Mouse (Mus musculus) embryo, embryonic 9.5 days (tissue): Measurements from ENCODE around the gene Tbxa2r.
A peak's percentile ranks its signal among the peaks of the same experiment; 100 is the strongest.

Experiments used
- DNase-seq: peaks from one replicate; pipeline ENCODE4 v3.0.0-alpha.2; 2017; ENCODE audit errors: extremely low spot score

The Tbxa2r gene

GRCm38 (mm10) chr10:81299585-81300351 lies 28.8 kb upstream of the Tbxa2r start:
- DNase-seq, result no peak

DNA sequence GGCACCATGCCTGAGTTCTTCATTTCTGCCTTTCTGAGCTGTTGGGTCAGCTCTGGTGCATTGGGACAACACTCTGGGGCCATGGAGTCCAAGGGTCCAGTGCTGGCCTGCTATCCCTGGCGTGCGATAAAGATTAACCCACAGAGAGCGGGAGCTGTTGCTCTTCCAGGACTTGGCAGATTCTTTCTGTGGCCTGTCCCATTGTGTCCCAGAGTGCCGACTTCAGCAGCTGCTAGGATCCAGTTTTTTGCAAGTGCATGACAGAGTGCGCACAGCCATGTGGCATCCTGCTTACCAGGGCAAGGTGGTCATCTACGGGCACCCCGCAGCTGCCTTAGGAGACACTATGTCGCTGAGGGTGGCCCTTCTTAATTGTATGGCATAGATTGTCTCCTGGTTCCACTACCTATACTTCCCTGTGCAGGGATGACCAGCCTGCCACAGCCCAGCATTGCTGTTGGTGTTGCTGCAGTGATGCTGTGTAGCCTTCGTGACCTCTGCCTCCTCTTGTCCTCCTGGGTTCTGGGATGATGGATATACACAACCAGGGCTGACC lies 28.1 kb upstream of the Tbxa2r start:
- no peak for DNase-seq

GRCm38 (mm10) chr10:81301321-81301720 lies 27.2 kb upstream of the Tbxa2r start:
- no peak for DNase-seq

- no peak for DNase-seq
Observed at GRCm38 (mm10) chr10:81302288-81302687, 26.2 kb upstream of the Tbxa2r start.

DNA sequence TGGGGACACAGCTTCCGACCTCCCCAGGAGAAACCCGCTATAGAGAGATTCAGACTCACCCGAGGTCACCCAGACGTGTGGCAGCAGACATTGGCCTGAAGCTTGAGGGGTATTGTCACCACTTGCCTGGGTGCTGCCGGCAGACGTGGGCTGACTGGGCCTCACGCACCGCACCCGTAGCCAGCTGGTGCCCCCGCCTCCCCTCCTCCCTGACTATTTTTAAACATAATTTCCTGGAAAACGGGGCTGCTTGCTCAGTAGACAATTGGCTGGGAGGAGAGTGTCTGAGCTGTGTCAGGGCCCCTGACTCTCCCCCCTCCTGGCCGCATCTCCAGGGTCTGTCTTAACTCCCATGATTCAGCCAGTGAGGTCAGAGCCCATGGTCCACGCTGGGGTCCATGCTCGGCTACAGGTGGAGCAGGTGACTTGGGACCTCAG lies 25.7 kb upstream of the Tbxa2r start:
- DNase-seq, result no peak

- DNase-seq, result no peak
Observed at GRCm38 (mm10) chr10:81303258-81303657, 25.3 kb upstream of the Tbxa2r start.

DNA sequence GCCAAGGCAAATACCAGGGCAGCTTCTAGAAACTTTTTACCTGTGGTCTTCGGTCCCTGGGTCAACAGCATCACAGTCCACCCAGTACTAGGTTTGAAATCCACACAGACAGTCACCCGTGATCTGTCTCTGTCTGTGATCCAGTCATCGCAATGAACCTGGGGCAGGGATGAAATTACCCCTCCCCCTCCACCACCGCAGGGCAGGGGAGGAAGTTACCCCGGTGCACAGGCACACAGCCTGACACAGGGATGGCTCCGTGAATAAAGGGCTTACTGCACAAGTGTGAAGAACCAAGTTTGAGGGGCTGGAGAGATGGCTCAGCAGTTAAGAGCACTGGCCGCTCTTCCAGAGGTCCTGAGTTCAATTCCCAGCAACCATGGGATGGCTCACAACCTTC lies 24.8 kb upstream of the Tbxa2r start:
- DNase-seq, result no peak

DNA sequence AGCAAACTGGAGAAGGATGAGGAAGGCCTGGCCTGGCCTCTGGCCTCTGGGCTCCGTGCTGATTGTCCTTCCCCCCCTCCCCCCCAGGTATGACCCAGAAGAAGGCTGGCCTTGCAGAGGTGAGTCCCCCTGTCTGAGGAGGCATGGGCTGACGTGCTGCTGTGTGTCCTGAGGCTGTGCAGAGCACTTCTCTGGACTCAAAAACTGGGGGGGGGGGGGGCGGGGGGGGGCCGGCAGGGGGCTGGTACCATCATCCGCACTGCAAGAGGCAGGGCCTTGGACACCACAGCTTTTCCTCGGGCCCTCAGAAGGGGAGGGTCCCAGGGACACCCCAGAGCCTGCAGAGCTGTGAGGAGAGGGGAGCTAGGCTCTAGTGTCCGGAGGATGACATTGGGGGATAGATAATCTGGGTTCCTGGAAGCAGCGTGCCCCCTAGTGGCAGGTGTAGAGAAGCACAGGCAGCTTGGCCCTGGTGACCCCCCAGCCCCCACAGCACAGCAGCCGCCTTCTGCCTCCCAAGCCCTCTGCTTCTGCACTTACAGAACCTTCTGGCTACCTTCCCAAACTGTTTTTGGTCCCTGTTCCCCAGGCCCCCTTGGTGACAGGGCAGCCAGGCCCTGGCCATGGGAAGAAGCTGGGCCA lies 23.8 kb upstream of the Tbxa2r start:
- no peak for DNase-seq

DNA sequence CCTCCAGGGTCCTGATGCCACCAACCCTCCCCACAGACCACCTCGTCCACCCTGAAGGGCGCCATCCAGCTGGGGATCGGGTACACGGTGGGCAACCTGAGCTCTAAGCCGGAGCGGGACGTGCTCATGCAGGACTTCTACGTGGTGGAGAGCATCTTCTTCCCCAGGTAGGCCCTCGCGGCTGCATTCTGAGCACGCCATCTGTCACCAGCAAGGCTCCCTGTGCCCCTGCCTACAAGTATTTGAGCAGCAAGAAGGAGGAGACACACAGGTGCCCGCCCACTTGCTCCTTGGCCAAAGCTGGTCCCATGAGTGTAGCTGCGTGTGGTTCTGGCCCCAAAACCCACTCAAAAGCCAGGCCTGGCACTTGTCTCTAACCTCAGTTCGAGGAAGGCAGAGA lies 22.9 kb upstream of the Tbxa2r start:
- DNase-seq, result no peak

DNA sequence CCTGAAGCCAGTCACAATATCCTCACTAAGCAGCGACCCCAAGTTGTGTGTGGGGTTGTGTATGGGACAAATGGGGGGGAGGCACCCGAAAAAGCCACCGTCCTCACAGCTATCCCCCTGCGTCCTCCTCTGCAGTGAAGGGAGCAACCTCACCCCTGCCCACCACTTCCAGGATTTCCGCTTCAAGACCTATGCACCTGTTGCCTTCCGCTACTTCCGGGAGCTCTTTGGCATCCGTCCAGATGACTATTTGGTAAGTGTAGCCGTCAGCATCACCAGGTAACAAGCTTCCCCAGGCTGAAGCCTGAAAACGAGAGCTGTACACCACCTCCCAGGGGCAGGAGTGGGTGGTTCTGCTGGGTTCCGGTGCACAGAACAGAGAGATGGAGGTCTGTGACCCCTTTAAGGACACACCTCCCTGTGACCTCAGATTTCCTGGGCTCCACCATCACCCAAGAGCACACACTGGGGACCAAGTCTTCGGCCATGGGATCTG lies 22.3 kb upstream of the Tbxa2r start:
- DNase-seq, result no peak

- no peak for DNase-seq
Observed at GRCm38 (mm10) chr10:81306837-81307682, 21.5 kb upstream of the Tbxa2r start.

GRCm38 (mm10) chr10:81309571-81309970 lies 19.0 kb upstream of the Tbxa2r start:
- no peak for DNase-seq

- no peak for DNase-seq
Observed at GRCm38 (mm10) chr10:81313581-81313980, 14.9 kb upstream of the Tbxa2r start.

DNA sequence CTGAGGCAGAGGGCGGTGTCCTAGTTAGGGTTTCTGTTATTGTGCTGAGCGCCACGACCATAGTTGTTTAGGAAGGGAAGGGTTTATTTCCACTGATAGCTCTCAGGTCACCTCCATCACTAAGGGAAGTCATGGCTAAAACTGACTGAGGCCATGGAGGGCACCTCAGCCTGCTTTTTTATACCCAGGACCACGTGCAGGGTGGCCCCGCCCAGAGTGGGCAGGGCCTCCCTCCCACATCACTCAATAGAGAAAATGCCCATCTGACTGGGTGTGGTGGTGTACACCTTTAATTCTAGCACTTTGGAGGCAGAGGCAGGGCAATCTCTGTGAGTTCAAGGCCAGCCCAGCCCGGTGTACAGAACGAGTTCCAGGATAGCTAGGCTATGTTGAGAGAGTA lies 14.3 kb upstream of the Tbxa2r start:
- no peak for DNase-seq

- DNase-seq, result no peak
Observed at GRCm38 (mm10) chr10:81315587-81315986, 12.9 kb upstream of the Tbxa2r start.

DNA sequence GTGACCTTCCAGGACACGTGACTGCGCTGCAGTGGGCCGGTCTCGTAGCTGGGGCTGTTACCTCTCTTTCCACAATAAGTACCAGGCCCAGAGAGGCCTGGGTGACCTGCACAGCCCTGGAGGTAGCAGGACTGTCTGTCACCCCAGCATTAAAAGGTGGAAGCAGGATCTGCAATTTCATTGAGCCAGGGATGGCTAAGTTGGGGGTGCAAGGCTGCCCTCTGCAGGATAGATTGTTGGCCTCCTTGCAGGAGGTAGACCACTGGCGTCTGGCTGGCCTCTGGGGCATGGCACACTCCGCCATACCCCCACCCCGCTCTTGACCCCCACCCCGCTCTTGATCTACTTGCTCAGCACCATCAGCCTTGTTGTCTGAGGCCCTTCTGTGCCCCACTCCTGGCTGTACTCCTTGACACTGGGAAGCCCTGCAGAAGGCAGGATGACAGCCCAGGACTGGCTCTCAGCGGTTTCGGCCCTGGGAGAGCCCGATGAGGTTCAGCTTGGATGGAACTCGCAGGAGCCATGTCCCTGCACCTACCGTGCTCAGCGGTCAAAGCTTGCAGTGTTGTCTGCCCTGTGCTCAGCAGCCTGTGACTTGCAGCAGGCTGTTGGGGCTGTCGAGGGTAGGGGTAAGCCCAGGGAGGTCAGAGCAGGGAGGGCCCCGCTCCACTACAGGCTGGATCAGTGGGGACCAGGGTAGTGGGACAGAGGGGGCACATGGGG lies 12.0 kb upstream of the Tbxa2r start:
- no peak for DNase-seq

- no peak for DNase-seq
Observed at GRCm38 (mm10) chr10:81317273-81317672, 11.3 kb upstream of the Tbxa2r start.

GRCm38 (mm10) chr10:81318589-81319329 lies 9.8 kb upstream of the Tbxa2r start:
- no peak for DNase-seq

GRCm38 (mm10) chr10:81319330-81319699 lies 9.2 kb upstream of the Tbxa2r start:
- no peak for DNase-seq

DNA sequence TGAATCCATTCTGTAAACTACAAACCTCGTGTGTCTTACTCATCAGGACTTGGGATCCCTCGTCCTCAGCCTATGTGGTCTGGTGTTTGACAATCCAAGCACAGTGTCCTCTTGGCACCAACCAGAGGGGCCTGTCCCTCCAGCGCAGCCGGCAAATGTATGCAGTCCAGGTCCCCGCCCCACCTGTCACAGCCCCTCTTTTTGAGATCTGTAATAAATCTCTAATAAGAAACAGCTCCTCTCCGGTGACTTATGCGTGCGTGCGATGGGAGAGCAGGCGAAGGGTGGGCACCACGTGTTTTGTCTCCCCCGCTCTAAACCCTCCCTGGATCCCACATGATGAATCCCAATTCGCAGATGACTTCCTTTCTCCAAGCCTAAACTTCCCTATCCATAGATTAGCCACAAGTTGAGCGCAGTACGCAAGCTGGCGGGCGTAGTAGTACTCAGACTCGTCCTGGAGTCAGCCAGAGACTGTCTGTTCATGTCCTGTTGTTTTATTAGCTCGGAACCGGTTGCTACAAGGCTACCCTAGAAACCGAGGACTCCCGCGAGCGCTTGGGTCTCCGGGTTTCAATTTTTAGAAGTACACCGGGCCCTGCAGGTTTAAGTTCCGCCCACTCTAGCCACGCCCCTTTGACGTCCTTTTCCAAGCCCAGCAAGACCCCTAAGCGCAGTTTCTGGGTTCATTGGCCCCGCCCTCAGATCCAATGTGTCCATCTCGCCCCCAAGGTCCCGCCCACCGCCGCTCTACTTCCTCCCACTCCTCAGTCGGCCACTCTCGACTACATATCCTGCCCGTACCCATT lies 8.6 kb upstream of the Tbxa2r start:
- peak; percentile 99 for DNase-seq
